Mouse (Mus musculus) heart, embryonic 15.5 days (tissue): ENCODE results near the gene Lhx9. TPM values are rescaled to one million over a fixed set of nuclear protein-coding genes. Genes with fewer than 3 reads are reported as not detected.
"Not testable (repeated sequence)": the region's sequence is repeated elsewhere in the genome, so short reads cannot be mapped to it uniquely, and the experiment has no call there.

ENCODE experiments used
- ATAC-seq: fragments of 200-750 bp; cut with Nextera tagmentation; replicated peaks from 2 replicates; pipeline ENCODE4 v1.8.0; 2017; ENCODE audit warnings: low read depth, moderate TSS enrichment; ENCODE audit not compliant: insufficient number of reproducible peaks, insufficient read depth, low FRiP score
- H3K27ac ChIP-seq: fragments of 300-500 bp; sonication (generic); 2 replicates; pipeline ENCODE4 v1.5.1; 2015; ENCODE audit warnings: mild to moderate bottlenecking, inconsistent platforms
- H3K27me3 ChIP-seq: fragments of 300-500 bp; sonication (generic); 2 replicates; pipeline ENCODE4 v1.6.1; 2015; ENCODE audit warnings: inconsistent platforms
- H3K36me3 ChIP-seq: fragments of 300-500 bp; sonication (generic); 2 replicates; pipeline ENCODE4 v1.6.1; 2015; ENCODE audit warnings: mild to moderate bottlenecking, inconsistent platforms
- H3K4me1 ChIP-seq: fragments of 300-500 bp; sonication (generic); replicated peaks from 2 replicates; pipeline ENCODE4 v1.6.1; 2015; ENCODE audit warnings: inconsistent platforms
- H3K4me2 ChIP-seq: fragments of 300-500 bp; sonication (generic); 2 replicates; pipeline ENCODE4 v1.6.1; 2015; ENCODE audit warnings: inconsistent platforms, mild to moderate bottlenecking, moderate library complexity
- H3K4me3 ChIP-seq: fragments of 300-500 bp; sonication (generic); 2 replicates; pipeline ENCODE4 v1.5.1; 2015; ENCODE audit warnings: mild to moderate bottlenecking, inconsistent platforms
- H3K9ac ChIP-seq: fragments of 300-500 bp; sonication (generic); 2 replicates; pipeline ENCODE4 v1.6.1; 2015; ENCODE audit warnings: mild to moderate bottlenecking, inconsistent platforms
- H3K9me3 ChIP-seq: fragments of 300-500 bp; sonication (generic); replicated peaks from 2 replicates; pipeline ENCODE4 v1.6.1; 2016; ENCODE audit warnings: inconsistent platforms
- WGBS: fragments of 180-500 bp; shearing (Covaris S2); methylation state at CpG from one replicate; pipeline ENCODE4 v1.1.7; 2015; ENCODE audit warnings: mixed read lengths; 5-methylcytosine and 5-hydroxymethylcytosine counted together
- polyA plus RNA-seq: library from polyadenylated mRNA; unstranded; fragments of >200 nt; fragmentation: Nextera tagmentation; extraction: Ambion mirVana; gene quantifications from 2 replicates; pipeline ENCODE4 v1.2.1, GENCODE M21; 2015

Lhx9 gene
- 0.18 and 0.24 TPM in 2 replicates for polyA plus RNA-seq

DNA sequence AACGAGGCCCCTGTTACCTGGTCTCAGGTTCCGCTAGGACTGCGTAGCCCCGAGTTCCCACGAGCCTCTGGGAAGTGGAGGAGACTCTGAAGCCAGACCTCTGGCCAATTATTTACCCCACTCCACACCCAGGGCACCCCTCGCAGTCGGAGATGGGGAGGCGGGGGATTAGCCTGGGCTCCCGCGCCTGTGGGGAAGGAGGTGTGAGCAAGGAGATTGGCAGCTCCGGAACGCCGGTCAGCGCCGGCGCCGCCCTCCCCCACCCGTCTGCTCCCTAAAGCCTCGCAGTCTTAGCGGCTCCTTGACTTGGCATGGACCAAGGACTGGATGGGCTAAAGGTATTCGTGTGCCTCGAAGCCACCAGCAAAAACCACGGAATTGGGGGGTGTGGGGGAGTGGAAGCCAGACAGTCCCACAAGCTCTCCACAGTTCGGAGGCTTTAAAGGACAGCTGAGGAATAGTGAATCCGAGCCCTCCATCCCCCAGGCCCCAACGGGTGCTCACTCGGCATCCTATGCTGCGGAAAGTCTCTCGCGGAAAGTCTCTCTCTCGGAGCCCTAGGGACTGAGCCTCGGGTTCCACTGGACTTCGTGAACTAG, at the start of gene Lhx9:
Gene Lhx9 (minus strand): TSS at position 67 of the 599 bp plus-strand sequence.
- no peak within 1 kb of the TSS for H3K27ac ChIP-seq
- H3K27me3 ChIP-seq = peaks cover 61% of the 10 kb centered on the region
- H3K4me2 ChIP-seq = peak within 1 kb of the TSS; percentile 70
- under 1% methylated on average over 33 of the region's 33 CpGs for WGBS
- H3K4me3 ChIP-seq = peak within 1 kb of the TSS; percentile 47
- H3K36me3 ChIP-seq = no peaks in the 10 kb centered on the region
- peak within 1 kb of the TSS; percentile 8; the same call in 1 of the 2 replicates for H3K9ac ChIP-seq
- no peaks in the 10 kb centered on the region for H3K9me3 ChIP-seq
- H3K4me1 ChIP-seq = peaks cover 25% of the 10 kb centered on the region
- ATAC-seq = no peak; the same call in 1 of the 2 replicates

GRCm38 (mm10) chr1:138896088-138896487, 47.7 kb upstream of the Lhx9 start:
- H3K9me3 ChIP-seq = no peaks in the 10 kb centered on the region
- H3K27me3 ChIP-seq = no peaks in the 10 kb centered on the region
- no peaks in the 10 kb centered on the region for H3K4me1 ChIP-seq
- no peak overlapping the region for H3K4me3 ChIP-seq
- 70% methylated on average over 3 of the region's 3 CpGs for WGBS
- no peak overlapping the region for H3K27ac ChIP-seq
- H3K9ac ChIP-seq = no peak overlapping the region
- no peak overlapping the region for H3K4me2 ChIP-seq
- ATAC-seq = no peak
- H3K36me3 ChIP-seq = no peaks in the 10 kb centered on the region

DNA sequence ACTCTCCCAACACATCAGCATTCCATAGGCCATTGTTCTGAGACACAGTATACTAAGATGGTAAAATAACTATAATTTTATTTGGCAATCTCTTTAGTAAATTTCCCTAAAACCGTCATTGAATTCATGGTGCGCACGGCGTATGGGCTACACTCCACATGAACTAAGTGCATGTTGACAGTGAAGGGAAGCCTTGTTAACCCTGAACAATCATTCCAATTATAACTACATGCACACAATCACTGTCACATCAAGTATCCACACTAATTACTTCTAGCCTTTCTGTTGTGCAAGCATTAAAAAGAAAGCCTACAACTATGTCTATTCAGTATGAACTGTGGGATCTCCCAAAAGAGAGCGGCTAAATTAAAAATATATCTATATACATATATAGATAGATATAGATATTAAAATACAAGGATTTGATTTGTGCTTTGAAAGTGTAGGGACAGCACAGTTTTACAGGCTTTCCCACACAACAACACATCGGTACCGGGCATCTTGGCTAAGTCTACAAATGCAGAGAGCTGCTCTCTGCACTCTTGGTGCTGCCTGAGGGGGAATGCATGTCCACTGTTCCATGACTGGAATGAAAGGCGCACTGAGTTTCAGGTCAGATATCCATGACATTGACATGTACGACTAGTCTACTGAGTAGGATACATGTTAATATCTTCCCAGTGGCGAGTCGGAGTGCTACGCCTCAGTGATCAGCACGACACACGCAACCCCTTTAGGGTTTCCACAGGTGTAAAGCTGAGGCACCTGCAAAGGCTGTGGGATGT, 29.3 kb upstream of the Lhx9 start:
- Histone ChIP-seq H3K4me3 (no peak overlapping the region), H3K27me3 (no peaks in the 10 kb centered on the region), H3K9me3 (no peaks in the 10 kb centered on the region), H3K36me3 (no peaks in the 10 kb centered on the region), H3K9ac (no peak overlapping the region), H3K27ac (no peak overlapping the region), H3K4me1 (no peaks in the 10 kb centered on the region), H3K4me2 (no peak overlapping the region)
- ATAC-seq = no peak
- WGBS = 90% methylated on average over 14 of the region's 14 CpGs

- Histone ChIP-seq H3K4me3 (no peak overlapping the region), H3K4me1 (no peaks in the 10 kb centered on the region), H3K27me3 (no peaks in the 10 kb centered on the region), H3K9ac (no peak overlapping the region), H3K9me3 (no peaks in the 10 kb centered on the region), H3K36me3 (no peaks in the 10 kb centered on the region), H3K27ac (no peak overlapping the region), H3K4me2 (no peak overlapping the region)
- WGBS = 61% methylated on average over 16 of the region's 16 CpGs
- no peak for ATAC-seq
Observed at GRCm38 (mm10) chr1:138876371-138877045, 28.1 kb upstream of the Lhx9 start.

GRCm38 (mm10) chr1:138856101-138856950, 7.9 kb upstream of the Lhx9 start, which contains the start of gene 2310009B15Rik:
Gene 2310009B15Rik, minus strand, starts transcription at chr1:138856852.
- Histone ChIP-seq H3K9ac (peak within 1 kb of the TSS; percentile 56), H3K4me3 (peak within 1 kb of the TSS; percentile 58), H3K27ac (peak within 1 kb of the TSS; percentile 87), H3K4me2 (peak within 1 kb of the TSS; percentile 51)
- under 1% methylated on average over 43 of the region's 79 CpGs for whole genome bisulfite sequencing
- not testable (repeated sequence) for H3K9me3 ChIP-seq, H3K27me3 ChIP-seq, H3K4me1 ChIP-seq, H3K36me3 ChIP-seq
- peak; percentile 99 for ATAC-seq

DNA sequence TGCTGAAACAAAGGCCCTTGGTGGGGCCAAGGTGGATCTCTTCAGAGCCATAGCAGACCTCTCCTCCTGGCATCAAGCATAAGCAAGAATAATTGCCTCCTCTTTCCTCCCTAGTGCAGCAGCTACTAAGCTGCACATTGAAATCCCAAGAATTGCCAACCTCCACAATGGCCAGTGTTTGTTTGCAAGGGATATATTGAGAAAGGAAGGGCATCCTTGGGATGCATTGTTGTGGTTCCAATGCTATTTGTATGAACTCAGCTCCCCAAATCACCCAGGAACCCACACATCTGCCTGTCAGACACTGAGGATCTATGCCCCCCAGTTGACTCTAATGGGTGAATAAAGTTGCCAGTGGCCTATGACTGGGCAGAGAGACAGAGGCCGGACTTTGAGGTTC, 2.4 kb upstream of the Lhx9 start:
- Histone ChIP-seq H3K27me3 (peaks cover 39% of the 10 kb centered on the region), H3K4me2 (no peak overlapping the region), H3K36me3 (no peaks in the 10 kb centered on the region), H3K9ac (no peak overlapping the region), H3K4me3 (no peak overlapping the region), H3K27ac (no peak overlapping the region), H3K9me3 (no peaks in the 10 kb centered on the region), H3K4me1 (peaks cover 24% of the 10 kb centered on the region)
- 89% methylated on average over 1 of the region's 1 CpGs for WGBS
- ATAC-seq = no peak

DNA sequence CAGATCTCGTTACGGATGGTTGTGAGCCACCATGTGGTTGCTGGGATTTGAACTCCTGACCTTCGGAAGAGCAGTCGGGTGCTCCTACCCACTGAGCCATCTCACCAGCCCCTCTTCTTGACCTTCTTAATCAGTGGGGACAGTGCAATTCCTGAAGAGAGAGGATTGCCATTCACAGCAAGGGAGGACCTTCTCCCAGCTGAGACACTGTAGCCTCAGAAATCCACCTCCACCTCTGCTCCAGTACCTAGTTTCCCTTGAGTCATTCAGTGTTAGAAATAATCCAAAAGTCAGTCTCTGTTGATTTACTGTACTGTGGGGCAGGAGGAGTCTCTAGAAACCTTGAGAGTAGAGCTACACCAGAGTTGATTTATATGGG, 1.8 kb upstream of the Lhx9 start:
- no peak overlapping the region for H3K4me2 ChIP-seq
- no peak for ATAC-seq
- no peak overlapping the region for H3K27ac ChIP-seq
- 62% methylated on average over 3 of the region's 4 CpGs for WGBS
- H3K9ac ChIP-seq = no peak overlapping the region
- peaks cover 46% of the 10 kb centered on the region for H3K27me3 ChIP-seq
- peaks cover 20% of the 10 kb centered on the region for H3K4me1 ChIP-seq
- no peak overlapping the region for H3K4me3 ChIP-seq
- no peaks in the 10 kb centered on the region for H3K9me3 ChIP-seq
- no peaks in the 10 kb centered on the region for H3K36me3 ChIP-seq

GRCm38 (mm10) chr1:138849531-138850160, 1.3 kb upstream of the Lhx9 start:
- Histone ChIP-seq H3K4me1 (peaks cover 19% of the 10 kb centered on the region), H3K36me3 (no peaks in the 10 kb centered on the region), H3K9ac (no peak overlapping the region), H3K4me2 (no peak overlapping the region), H3K9me3 (no peaks in the 10 kb centered on the region), H3K27me3 (peaks cover 51% of the 10 kb centered on the region), H3K4me3 (no peak overlapping the region), H3K27ac (no peak overlapping the region)
- no peak for ATAC-seq
- WGBS = 16% methylated on average over 8 of the region's 8 CpGs

- Histone ChIP-seq H3K27ac (no peak overlapping the region), H3K4me2 (peak overlapping the region; percentile 70), H3K4me1 (peaks cover 30% of the 10 kb centered on the region), H3K9me3 (no peaks in the 10 kb centered on the region), H3K9ac (no peak overlapping the region), H3K36me3 (no peaks in the 10 kb centered on the region), H3K4me3 (peak overlapping the region; percentile 47), H3K27me3 (peaks cover 67% of the 10 kb centered on the region)
- no peak for ATAC-seq
- WGBS = 2% methylated on average over 16 of the region's 16 CpGs
Observed at GRCm38 (mm10) chr1:138848026-138848425, 351 bp downstream of the Lhx9 start.

DNA sequence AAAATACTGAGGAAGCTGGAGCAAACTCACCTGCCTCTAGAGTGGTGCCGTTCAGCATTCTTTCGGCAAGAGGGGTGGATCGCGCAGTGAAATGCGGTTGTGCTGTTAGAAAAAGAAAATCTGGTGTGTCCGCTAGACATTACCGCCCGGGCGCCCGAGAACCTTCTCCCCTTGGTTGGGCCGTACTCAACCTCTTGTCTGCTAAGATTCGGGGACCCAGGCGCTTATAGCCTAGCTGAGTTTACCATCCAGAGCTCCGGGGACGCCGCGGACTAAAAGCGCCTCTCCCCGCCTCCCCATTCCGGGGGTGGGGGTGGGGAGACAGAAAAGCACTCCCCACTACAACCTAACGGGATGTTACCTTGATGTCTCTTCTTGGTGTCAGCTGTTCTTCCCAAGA, 1.2 kb downstream of the Lhx9 start:
- no peak overlapping the region for H3K9ac ChIP-seq
- H3K9me3 ChIP-seq = no peaks in the 10 kb centered on the region
- no peak for ATAC-seq
- peak overlapping the region; percentile 38 for H3K4me3 ChIP-seq
- no peak overlapping the region for H3K27ac ChIP-seq
- no peaks in the 10 kb centered on the region for H3K36me3 ChIP-seq
- peaks cover 75% of the 10 kb centered on the region for H3K27me3 ChIP-seq
- H3K4me1 ChIP-seq = peaks cover 36% of the 10 kb centered on the region
- peak overlapping the region; percentile 58 for H3K4me2 ChIP-seq
- under 1% methylated on average over 21 of the region's 21 CpGs for WGBS
